Mouse (Mus musculus): ENCODE results near the gene Ifnz. TPM values are rescaled to one million over a fixed set of nuclear protein-coding genes. Genes with fewer than 3 reads are reported as not detected.
"Not testable (repeated sequence)": the region's sequence is repeated elsewhere in the genome, so short reads cannot be mapped to it uniquely, and the experiment has no call there.

Ifnz gene
- polyA plus RNA-seq, 1 experiment = not detected

GRCm38 (mm10) chr4:88782335-88782734, 404 bp downstream of the Ifnz start:
- DNase-seq (ENCODE audit: extremely low spot score in 1 of 2, low spot score in 1 of 2) = not testable (repeated sequence)

DNA sequence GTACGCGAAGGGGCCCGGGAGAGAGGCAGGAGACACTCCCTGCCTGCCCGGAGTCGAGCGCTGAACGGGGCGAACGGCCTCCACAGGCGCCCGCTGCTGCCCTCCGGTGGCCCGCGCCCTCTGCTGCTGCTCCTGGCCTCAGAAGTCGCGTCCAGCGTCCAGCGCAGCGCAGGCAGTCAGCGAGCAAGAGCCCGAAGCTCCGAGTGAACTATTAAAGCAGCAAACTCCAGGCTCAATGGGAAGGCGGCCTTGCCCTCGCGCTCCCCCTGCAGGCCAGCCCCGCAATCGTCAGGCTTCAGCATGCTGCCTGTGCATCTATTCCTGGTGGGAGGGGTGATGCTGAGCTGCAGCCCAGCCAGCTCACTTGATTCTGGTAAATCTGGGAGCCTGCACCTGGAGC, 3.5 kb downstream of the Ifnz start, which contains the start of gene Gm13276:
Gene Gm13276 (plus strand): TSS at position 301 of the 400 bp plus-strand sequence.
- not testable (repeated sequence) for DNase-seq (ENCODE audit: extremely low spot score in 1 of 2, low spot score in 1 of 2)

DNA sequence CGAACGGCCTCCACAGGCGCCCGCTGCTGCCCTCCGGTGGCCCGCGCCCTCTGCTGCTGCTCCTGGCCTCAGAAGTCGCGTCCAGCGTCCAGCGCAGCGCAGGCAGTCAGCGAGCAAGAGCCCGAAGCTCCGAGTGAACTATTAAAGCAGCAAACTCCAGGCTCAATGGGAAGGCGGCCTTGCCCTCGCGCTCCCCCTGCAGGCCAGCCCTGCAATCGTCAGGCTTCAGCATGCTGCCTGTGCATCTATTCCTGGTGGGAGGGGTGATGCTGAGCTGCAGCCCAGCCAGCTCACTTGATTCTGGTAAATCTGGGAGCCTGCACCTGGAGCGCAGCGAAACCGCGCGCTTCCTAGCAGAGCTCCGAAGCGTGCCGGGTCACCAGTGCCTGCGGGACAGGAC, 6.5 kb downstream of the Ifnz start, which contains the start of gene Gm13277:
Gene Gm13277 (plus strand): TSS at position 231 of the 400 bp plus-strand sequence.
- DNase-seq (ENCODE audit: extremely low spot score in 1 of 2, low spot score in 1 of 2) = peak; percentile 16 to 80

DNA sequence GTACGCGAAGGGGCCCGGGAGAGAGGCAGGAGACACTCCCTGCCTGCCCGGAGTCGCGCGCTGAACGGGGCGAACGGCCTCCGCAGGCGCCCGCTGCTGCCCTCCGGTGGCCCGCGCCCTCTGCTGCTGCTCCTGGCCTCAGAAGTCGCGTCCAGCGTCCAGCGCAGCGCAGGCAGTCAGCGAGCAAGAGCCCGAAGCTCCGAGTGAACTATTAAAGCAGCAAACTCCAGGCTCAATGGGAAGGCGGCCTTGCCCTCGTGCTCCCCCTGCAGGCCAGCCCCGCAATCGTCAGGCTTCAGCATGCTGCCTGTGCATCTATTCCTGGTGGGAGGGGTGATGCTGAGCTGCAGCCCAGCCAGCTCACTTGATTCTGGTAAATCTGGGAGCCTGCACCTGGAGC, 9.3 kb downstream of the Ifnz start, which contains the start of gene Gm13278:
Gene Gm13278 (plus strand): TSS at position 301 of the 400 bp plus-strand sequence.
- DNase-seq (ENCODE audit: extremely low spot score in 1 of 2, low spot score in 1 of 2) = not testable (repeated sequence)

DNA sequence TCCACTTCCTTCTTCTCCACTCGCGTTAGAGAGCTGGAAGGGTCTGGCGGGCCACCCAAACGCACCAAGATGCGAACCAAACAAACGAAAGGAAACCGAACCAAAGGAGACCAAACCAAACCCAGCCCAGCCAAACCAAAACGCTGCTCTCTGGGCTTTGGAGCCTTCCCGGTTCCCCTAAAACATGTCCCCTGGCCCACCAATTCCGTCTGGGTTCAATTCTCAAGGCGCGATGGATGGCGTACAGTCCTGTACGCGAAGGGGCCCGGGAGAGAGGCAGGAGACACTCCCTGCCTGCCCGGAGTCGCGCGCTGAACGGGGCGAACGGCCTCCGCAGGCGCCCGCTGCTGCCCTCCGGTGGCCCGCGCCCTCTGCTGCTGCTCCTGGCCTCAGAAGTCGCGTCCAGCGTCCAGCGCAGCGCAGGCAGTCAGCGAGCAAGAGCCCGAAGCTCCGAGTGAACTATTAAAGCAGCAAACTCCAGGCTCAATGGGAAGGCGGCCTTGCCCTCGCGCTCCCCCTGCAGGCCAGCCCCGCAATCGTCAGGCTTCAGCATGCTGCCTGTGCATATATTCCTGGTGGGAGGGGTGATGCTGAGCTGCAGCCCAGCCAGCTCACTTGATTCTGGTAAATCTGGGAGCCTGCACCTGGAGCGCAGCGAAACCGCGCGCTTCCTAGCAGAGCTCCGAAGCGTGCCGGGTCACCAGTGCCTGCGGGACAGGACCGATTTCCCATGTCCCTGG, 12.2 kb downstream of the Ifnz start, which contains the start of gene Gm13275:
Gene Gm13275 (plus strand): TSS at position 552 of the 740 bp plus-strand sequence.
- peak; percentile 44 to 59 for DNase-seq (ENCODE audit: extremely low spot score in 1 of 2, low spot score in 1 of 2)

DNA sequence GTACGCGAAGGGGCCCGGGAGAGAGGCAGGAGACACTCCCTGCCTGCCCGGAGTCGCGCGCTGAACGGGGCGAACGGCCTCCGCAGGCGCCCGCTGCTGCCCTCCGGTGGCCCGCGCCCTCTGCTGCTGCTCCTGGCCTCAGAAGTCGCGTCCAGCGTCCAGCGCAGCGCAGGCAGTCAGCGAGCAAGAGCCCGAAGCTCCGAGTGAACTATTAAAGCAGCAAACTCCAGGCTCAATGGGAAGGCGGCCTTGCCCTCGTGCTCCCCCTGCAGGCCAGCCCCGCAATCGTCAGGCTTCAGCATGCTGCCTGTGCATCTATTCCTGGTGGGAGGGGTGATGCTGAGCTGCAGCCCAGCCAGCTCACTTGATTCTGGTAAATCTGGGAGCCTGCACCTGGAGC, 15.2 kb downstream of the Ifnz start, which contains the start of gene Gm13279:
Gene Gm13279 (plus strand): TSS at position 301 of the 400 bp plus-strand sequence.
- not testable (repeated sequence) for DNase-seq (ENCODE audit: extremely low spot score in 1 of 2, low spot score in 1 of 2)

GRCm38 (mm10) chr4:88799365-88799764, 17.4 kb downstream of the Ifnz start, which contains the start of gene Gm13285:
Gm13285 (plus strand) TSS chr4:88799665.
- not testable (repeated sequence) for DNase-seq (ENCODE audit: extremely low spot score in 1 of 2, low spot score in 1 of 2)

DNA sequence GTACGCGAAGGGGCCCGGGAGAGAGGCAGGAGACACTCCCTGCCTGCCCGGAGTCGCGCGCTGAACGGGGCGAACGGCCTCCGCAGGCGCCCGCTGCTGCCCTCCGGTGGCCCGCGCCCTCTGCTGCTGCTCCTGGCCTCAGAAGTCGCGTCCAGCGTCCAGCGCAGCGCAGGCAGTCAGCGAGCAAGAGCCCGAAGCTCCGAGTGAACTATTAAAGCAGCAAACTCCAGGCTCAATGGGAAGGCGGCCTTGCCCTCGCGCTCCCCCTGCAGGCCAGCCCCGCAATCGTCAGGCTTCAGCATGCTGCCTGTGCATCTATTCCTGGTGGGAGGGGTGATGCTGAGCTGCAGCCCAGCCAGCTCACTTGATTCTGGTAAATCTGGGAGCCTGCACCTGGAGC, 21.0 kb downstream of the Ifnz start, which contains the start of gene Gm13287:
Gene Gm13287 (plus strand): TSS at position 301 of the 400 bp plus-strand sequence.
- not testable (repeated sequence) for DNase-seq (ENCODE audit: extremely low spot score in 1 of 2, low spot score in 1 of 2)

GRCm38 (mm10) chr4:88805231-88805630, 23.3 kb downstream of the Ifnz start, which contains the start of gene Gm13288:
Gm13288 (plus strand) TSS chr4:88805531.
- DNase-seq (ENCODE audit: extremely low spot score in 1 of 2, low spot score in 1 of 2) = not testable (repeated sequence)

GRCm38 (mm10) chr4:88805761-88806160, 23.8 kb downstream of the Ifnz start:
- not testable (repeated sequence) for DNase-seq (ENCODE audit: extremely low spot score in 1 of 2, low spot score in 1 of 2)

- DNase-seq (ENCODE audit: extremely low spot score in 1 of 2, low spot score in 1 of 2) = no peak
These were observed 34.0 kb downstream of the Ifnz start, which contains the start of gene Ifna7 for GRCm38 (mm10) chr4:88815928-88816327. Ifna7 (plus strand) TSS chr4:88816228.

GRCm38 (mm10) chr4:88819659-88820058, 37.7 kb downstream of the Ifnz start, which contains the start of gene Ifna11:
Ifna11 (plus strand) TSS chr4:88819959.
- DNase-seq (ENCODE audit: extremely low spot score in 1 of 2, low spot score in 1 of 2) = no peak

DNA sequence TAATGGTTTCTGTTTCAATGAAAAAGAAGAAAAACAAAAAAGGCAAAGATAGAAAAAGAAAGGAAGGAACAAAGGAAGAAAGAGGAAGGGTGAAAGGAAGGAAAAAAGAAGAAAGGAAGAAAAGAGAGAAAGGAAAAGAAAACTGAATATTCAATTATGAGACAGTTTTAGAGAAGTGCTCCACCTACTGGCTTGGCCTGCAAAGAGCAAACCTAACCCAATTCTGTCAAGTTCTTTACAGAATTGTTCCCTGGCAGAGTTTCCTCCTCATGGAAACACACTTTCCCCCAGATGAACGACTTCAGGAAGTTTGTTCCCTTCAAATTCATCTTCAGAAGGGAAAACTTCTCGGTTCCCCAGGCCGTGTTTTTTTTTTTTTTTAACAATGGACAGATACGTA, 41.1 kb downstream of the Ifnz start:
- peak in 1 of 2 experiments; percentile 31 for DNase-seq (ENCODE audit: extremely low spot score in 1 of 2, low spot score in 1 of 2)

GRCm38 (mm10) chr4:88827116-88827515, 45.2 kb downstream of the Ifnz start, which contains the start of gene Ifna6:
Ifna6 (plus strand) TSS chr4:88827416.
- not testable (repeated sequence) for DNase-seq (ENCODE audit: extremely low spot score in 1 of 2, low spot score in 1 of 2)

DNA sequence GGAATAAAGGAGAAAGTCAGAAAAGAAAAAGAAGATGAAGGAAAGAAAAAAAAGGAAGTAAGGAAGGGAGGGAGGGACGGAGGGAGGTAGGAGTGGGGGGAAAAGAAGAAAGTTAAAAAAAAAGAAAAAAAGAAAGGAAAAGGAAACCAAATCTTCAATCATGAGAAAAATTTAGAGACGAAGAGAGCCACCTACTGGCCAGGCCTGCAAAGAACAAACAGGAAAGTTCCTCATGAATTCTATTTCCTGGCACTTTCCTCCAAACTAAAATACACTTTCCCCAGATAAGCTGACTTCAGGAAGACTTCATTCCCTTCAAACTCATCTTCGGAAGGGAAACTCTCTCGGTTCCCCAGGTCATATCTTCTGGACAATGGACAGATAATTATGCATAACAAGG, 48.6 kb downstream of the Ifnz start:
- DNase-seq (ENCODE audit: extremely low spot score in 1 of 2, low spot score in 1 of 2) = peak in 1 of 2 experiments; percentile 61

Other genes with a start within 250 kb of the Ifnz start
- not detected in 2 replicates for gene Ifna15, start 223.9 kb upstream of the Ifnz start, polyA plus RNA-seq (2012; rRNA removed)
- gene Ifna14, start 210.3 kb upstream of the Ifnz start, polyA plus RNA-seq (2012; rRNA removed) = not detected in 2 replicates
- not detected in 2 replicates for gene Ifna9, start 189.7 kb upstream of the Ifnz start, polyA plus RNA-seq (2012; rRNA removed)
- not detected in 2 replicates for gene Ifna12, start 178.8 kb upstream of the Ifnz start, polyA plus RNA-seq (2012; rRNA removed)
- gene C87499, start 147.7 kb upstream of the Ifnz start, polyA plus RNA-seq (2012; rRNA removed) = not detected in 2 replicates
- not detected in 2 replicates for gene Ifna13, start 137.7 kb upstream of the Ifnz start, polyA plus RNA-seq (2012; rRNA removed)
- not detected in 2 replicates for gene Ifna16, start 105.2 kb upstream of the Ifnz start, polyA plus RNA-seq (2012; rRNA removed)
- not detected in 2 replicates for gene Ifna2, start 98.2 kb upstream of the Ifnz start, polyA plus RNA-seq (2012; rRNA removed)
- not detected in 2 replicates for gene Ifnab, start 90.8 kb upstream of the Ifnz start, polyA plus RNA-seq (2012; rRNA removed)
- 0.80 and 1.0 TPM in 2 replicates for gene Gm26566, start 60.3 kb upstream of the Ifnz start, polyA plus RNA-seq (2012; rRNA removed)
- 43.0 and 47.0 TPM in 2 replicates for gene Klhl9, start 59.7 kb upstream of the Ifnz start, polyA plus RNA-seq (2012; rRNA removed)
- gene Gm13271, start 27.3 kb upstream of the Ifnz start, polyA plus RNA-seq (2012; rRNA removed) = not detected in 2 replicates
- not detected in 2 replicates for gene Gm13283, start 22.0 kb upstream of the Ifnz start, polyA plus RNA-seq (2012; rRNA removed)
- not detected in 2 replicates for gene Gm13290, start 8.3 kb upstream of the Ifnz start, polyA plus RNA-seq (2012; rRNA removed)
- gene Gm13289, start 5.2 kb upstream of the Ifnz start, polyA plus RNA-seq (2012; rRNA removed) = not detected in 2 replicates
- not detected in 2 replicates for gene Gm13272, start 2.3 kb upstream of the Ifnz start, polyA plus RNA-seq (2012; rRNA removed)
- gene Gm13276, start 3.6 kb downstream of the Ifnz start, polyA plus RNA-seq (2012; rRNA removed) = not detected in 2 replicates
- not detected in 2 replicates for gene Gm13277, start 6.5 kb downstream of the Ifnz start, polyA plus RNA-seq (2012; rRNA removed)
- gene Gm13278, start 9.4 kb downstream of the Ifnz start, polyA plus RNA-seq (2012; rRNA removed) = not detected in 2 replicates
- not detected in 2 replicates for gene Gm13275, start 12.4 kb downstream of the Ifnz start, polyA plus RNA-seq (2012; rRNA removed)
- not detected in 2 replicates for gene Gm13279, start 15.3 kb downstream of the Ifnz start, polyA plus RNA-seq (2012; rRNA removed)
- gene Gm13285, start 17.5 kb downstream of the Ifnz start, polyA plus RNA-seq (2012; rRNA removed) = not detected in 2 replicates
- not detected in 2 replicates for gene Gm13287, start 21.1 kb downstream of the Ifnz start, polyA plus RNA-seq (2012; rRNA removed)
- gene Gm13288, start 23.4 kb downstream of the Ifnz start, polyA plus RNA-seq (2012; rRNA removed) = not detected in 2 replicates
- gene Ifna7, start 34.1 kb downstream of the Ifnz start, polyA plus RNA-seq (2012; rRNA removed) = not detected in 2 replicates
- not detected in 2 replicates for gene Ifna11, start 37.8 kb downstream of the Ifnz start, polyA plus RNA-seq (2012; rRNA removed)
- not detected in 2 replicates for gene Ifna6, start 45.3 kb downstream of the Ifnz start, polyA plus RNA-seq (2012; rRNA removed)
- not detected in 2 replicates for gene Ifna5, start 53.4 kb downstream of the Ifnz start, polyA plus RNA-seq (2012; rRNA removed)
- gene Ifna4, start 59.7 kb downstream of the Ifnz start, polyA plus RNA-seq (2012; rRNA removed) = not detected in 2 replicates
- not detected in 2 replicates for gene Ifna1, start 68.0 kb downstream of the Ifnz start, polyA plus RNA-seq (2012; rRNA removed)
- not detected in 2 replicates for gene Ifne, start 98.1 kb downstream of the Ifnz start, polyA plus RNA-seq (2012; rRNA removed)

Measured in frontal cortex, adult 2 months (tissue).